Mouse (Mus musculus) lung, postnatal 0 days (tissue): ENCODE results near the gene Card6.

Source experiments
- CTCF ChIP-seq: IDR thresholded peaks from 2 replicates; pipeline ENCODE4 v1.5.1; 2016; ENCODE audit warnings: antibody characterized with exemption, mild to moderate bottlenecking
- EP300 ChIP-seq: IDR thresholded peaks from 2 replicates; pipeline ENCODE4 v1.6.1; 2016; ENCODE audit warnings: antibody characterized with exemption, mild to moderate bottlenecking, control low read depth

- no peak for TF ChIP-seq CTCF
- no peak for TF ChIP-seq EP300
Observed at GRCm38 (mm10) chr15:5105891-5106290, 2.4 kb downstream of the Card6 start.
